Mouse (Mus musculus) monocyte, adult 2 months (primary cell): ENCODE data around the gene Sept9.

Source experiments
- DNase-seq, 2 experiments: peaks; one replicate each; pipeline ENCODE4 v3.0.0; 2022; ENCODE audit warnings: low spot score in 2 of 2, low read depth in 1 of 2

Sept9 gene

DNA sequence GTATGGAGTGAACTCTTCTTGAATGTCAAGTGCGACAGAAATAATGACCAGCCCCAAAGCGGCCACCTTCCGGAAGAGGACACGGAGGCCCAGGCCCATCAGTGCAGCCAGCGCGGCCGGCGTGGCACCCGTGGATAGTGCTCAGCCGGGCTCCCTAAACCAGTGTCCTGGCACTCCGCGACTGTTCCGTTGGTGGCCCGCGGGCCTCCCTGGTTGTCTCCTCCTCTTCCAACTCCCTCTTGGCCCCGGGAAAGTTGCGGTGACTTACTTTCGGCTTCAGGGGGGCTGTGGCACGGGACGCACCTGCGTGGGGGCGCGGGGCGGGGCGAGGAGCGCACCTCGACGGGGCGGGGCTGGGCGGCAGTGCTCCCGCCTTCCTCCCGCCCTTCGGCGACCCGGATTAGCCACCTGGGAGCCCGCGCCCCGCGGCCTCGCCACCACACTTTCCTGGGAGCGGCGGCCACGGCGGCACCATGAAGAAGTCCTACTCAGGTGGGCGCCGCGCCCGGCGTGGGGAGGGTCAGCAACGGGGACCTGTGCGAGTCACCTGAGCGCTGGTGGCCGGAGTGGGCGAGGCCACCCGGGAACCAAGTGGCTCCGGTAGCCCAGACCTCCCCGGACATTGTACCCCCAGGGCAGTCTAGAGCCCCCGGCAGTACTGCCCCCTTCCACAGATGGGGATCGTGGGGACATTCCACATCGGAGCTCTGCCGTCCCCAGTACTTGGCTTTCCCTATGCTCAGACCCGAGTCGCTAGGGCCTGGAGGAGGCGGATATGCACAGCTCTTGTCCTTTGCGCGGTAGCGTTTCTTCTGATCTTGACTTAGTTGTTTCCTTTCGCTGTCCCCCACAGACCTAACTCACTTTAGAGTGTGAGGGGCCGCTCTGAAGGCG lies at the start of gene Sept9:
TSS of gene Sept9 (plus strand) at position 380 of the 894 bp plus-strand sequence.
- DNase-seq, result no peak

- DNase-seq, result no peak
Observed at GRCm38 (mm10) chr11:117150467-117150966, 48.9 kb upstream of the Sept9 start.

- DNase-seq, result no peak
Observed at GRCm38 (mm10) chr11:117151461-117151860, 48.0 kb upstream of the Sept9 start.

- no peak for DNase-seq
Observed at GRCm38 (mm10) chr11:117152541-117152940, 46.9 kb upstream of the Sept9 start.

- DNase-seq, result no peak
Observed at GRCm38 (mm10) chr11:117153553-117153952, 45.9 kb upstream of the Sept9 start.

- DNase-seq, result no peak
Observed at GRCm38 (mm10) chr11:117154088-117154815, 45.2 kb upstream of the Sept9 start.

DNA sequence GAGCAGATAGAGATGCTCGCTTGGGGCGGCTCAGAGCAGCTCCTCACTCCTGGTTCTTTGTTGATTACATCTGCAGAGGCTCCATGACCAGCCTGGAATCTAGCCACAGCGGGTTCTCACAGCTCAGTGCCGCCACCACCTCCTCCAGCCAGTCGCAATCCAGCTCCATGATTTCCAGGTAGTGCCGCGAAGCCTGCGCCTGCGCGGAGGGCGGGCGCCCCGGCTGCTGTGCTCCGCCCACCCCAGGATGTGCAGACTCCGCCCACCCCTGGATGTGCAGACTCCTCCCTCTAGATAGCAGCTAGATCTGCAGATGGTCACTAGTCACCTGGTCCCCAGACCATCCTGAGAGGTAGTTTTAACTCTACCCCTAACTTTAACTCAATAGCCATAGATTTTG lies 42.7 kb upstream of the Sept9 start:
- DNase-seq, result no peak

- no peak for DNase-seq
Observed at GRCm38 (mm10) chr11:117158343-117158742, 41.1 kb upstream of the Sept9 start.

DNA sequence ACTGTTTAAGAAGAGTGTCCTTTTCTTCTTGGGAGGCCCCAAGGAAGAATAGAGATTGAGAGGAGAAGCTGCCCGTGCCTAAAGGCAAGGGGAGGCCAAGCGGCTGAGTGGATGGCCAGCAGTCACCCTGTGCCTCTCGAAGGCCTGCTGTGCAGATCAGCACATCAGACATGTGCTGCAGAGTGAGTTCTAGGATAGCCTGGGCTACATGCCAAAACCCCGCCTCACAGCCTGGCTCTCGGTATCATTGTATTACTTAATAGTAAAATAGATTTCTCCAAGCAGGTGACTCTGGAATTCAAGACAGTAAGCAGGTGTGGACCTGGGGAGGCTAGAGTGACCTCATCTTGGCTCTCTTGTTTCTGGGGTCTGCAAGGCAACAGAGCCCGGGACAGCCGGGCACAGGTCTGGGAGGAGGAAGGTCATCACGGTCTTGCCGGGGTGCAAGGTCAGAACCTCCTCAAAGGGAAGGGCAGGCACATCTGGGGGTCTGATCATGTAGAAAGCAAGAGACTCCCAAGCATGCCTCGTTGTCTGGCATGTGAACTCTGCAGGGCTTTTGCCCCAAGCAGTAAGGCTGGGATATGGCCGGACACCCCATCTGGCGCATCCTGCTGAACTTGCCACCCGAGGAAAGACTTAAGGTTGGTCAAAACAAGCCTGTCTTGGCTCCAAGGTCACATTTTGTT lies 40.1 kb upstream of the Sept9 start:
- DNase-seq, result no peak

DNA sequence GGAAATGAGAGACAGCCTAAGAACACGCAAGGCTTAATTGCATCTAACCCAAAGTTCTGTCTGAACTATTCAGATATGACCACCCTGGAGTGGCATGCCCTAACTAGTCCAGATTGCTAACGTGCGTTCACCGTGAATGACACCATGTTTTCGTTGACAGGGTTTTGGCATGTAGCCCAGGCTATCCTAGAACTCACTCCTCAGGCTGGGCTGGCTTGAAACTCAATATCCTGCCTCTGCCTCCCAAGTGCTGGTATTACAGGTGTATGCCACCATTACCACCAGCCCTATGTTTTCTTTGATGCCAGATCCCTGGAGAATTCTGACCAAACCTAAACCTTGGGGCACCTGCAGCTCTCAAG lies 39.5 kb upstream of the Sept9 start:
- no peak for DNase-seq

DNA sequence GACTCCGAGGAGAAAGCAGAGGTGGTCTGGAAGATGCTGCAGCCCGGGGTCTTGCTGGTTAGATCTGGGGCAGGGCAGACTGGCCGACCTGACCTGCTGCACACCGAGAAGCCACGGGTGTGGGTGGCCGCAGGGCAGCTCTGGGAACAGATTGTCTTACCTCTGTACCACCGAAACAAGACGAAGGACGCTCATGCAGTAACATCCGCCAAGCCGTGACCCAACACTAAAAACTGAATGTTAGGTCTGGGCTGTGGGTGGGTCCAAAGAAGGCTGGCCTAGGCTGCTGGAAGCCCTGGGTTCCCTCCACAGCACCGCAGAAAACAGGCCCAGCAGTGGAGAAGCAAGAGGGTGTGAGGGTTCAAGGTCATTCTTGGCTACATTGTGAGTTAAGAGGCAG lies 38.7 kb upstream of the Sept9 start:
- DNase-seq, result no peak

GRCm38 (mm10) chr11:117161574-117161973 lies 37.9 kb upstream of the Sept9 start:
- DNase-seq, result no peak

- DNase-seq, result no peak
Observed at GRCm38 (mm10) chr11:117163098-117163497, 36.4 kb upstream of the Sept9 start.

- DNase-seq, result no peak
Observed at GRCm38 (mm10) chr11:117163771-117164170, 35.7 kb upstream of the Sept9 start.

DNA sequence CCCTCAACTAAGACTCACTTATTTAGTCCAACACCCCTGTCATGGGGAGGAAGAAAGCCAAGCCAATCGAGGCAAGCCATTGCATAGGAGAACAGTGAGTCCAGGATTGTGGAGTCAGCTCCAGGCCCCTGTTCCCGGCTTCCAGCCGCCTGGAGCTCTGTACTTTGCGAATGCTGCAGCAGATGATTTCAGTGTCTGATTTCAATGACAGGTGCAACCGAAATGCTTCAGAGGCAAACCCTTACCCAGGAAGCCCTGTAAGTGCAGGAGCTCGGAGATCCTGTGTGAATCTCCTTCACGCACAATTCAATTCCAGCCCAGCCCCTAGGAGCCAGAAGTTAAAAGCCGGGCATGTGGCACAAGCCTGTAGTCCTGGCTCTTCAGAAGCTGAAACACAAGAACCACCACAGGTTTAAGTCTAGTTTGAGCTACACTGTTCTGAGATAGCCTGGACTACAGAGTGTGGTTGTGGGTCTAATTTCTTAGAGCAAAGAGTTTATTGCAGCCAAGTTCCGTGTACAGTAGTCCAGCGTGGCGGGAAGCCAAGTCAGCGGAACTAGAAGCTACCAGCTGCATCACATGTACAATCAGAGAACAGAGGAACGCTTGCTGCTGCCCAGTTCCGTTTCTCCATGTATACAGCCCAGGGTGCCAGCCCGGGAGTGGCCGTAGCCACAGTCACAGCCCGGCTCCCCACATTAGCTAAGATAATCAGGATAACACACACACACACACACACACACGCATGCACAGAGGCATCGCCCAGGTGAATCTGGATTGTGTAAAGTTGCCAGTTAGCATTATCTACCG lies 31.0 kb upstream of the Sept9 start:
- no peak for DNase-seq

DNA sequence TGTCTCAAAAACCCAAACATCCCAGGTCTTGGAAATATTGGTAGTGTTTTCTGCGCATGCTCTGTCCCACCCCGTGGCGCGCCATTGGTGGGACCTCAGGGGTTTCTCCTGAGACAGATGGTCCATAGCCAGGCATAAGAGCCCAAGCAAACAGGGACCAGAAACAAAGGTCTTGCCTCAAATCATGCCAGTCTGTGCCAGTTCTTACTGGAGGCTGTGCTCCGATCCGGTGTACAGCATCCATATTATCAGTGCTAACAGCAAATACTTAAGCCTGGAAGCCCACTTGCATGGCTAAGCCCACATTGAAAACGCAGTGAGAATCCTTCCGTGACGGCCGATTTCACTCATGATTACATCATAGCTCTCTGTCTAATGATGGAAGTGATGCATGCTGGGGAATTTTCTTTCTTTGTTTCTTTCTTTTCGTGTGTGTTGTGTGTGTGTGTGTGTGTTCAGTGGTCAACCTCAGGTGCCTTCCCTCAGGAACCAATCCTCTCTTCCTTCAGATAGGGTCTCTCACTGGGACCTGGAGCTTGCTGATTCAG lies 30.3 kb upstream of the Sept9 start:
- DNase-seq, result no peak

DNA sequence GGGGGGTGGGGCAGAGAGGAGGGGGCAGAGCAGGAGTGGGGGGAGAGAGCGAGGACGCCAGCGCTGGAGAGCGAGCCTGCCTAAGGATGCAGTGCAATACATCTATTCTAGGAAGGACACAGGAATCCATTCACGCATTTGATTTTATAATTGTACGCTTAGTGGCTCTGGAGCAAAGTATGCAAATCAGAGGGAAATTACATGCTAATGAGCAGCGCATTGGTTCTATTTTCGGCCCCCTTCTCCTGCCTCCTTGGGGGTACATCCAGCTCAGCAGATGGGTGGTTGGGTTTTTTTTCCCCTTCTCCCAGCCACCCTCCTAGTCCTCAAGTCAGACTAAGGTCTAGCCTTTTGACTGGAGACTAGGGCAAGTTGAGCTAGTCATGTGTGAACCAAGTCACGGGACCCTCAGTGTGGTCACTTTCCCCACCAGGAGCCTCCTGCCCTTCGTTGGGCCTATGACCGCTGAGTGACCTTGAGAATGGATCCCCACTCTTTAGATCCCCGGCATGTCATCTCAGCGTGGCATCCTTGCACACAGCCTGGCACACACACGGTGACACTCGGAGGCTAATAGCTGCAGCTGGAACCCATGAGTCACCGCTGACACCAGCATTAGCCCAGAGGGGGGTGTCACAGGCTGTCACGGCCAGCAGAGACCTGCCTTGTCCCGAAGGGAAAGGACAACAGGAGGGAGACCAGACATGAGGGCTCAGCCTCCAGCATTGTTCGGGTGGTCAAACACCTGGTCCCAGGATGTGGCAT lies 29.5 kb upstream of the Sept9 start:
- no peak for DNase-seq

GRCm38 (mm10) chr11:117174098-117174892 lies 25.2 kb upstream of the Sept9 start:
- no peak for DNase-seq

DNA sequence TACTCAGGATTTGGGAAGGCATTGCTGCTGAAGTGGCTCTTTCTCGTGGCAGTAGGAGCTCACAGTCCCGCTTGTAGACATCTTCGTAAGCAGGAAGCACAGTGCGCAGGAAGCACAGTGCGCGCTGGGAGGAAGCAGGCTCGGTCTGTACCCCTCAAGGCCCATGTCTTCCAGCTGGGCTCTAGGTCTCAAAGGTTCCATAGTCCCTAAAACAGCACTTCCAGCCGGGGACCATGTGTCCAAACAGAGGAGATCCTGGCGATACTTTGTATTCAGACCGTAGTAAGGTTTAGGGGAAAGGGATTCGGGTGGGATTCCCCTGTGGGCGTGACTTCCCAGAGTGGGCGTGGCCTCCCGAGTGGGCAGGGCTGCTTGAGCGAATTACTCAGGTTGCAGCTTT lies 24.5 kb upstream of the Sept9 start:
- no peak for DNase-seq
